Mouse (Mus musculus) heart, embryonic 16.5 days (tissue): ENCODE measurements around the gene Rcl1. TPM values are rescaled to one million over a fixed set of nuclear protein-coding genes. Genes with fewer than 3 reads are reported as not detected.
A peak's percentile ranks its signal among the peaks of the same experiment; 100 is the strongest.

Experiments
- ATAC-seq: fragments of 200-750 bp; cut with Nextera tagmentation; replicated peaks from 2 replicates; pipeline ENCODE4 v1.8.0; 2017; ENCODE audit warnings: moderate number of reproducible peaks; ENCODE audit not compliant: insufficient read depth, low FRiP score; ENCODE audit errors: extremely low read depth
- H3K27ac ChIP-seq: fragments of 300-500 bp; sonication (generic); 2 replicates; pipeline ENCODE4 v1.5.1; 2014; ENCODE audit warnings: mild to moderate bottlenecking, low read length, control low read depth, moderate library complexity
- H3K27me3 ChIP-seq: fragments of 300-500 bp; sonication (generic); 2 replicates; pipeline ENCODE4 v1.6.1; 2014; ENCODE audit warnings: low read length, mixed read lengths; ENCODE audit not compliant: control insufficient read depth, insufficient read depth
- H3K36me3 ChIP-seq: fragments of 300-500 bp; sonication (generic); 2 replicates; pipeline ENCODE4 v1.6.1; 2014; ENCODE audit not compliant: control insufficient read depth, insufficient read depth
- H3K4me1 ChIP-seq: fragments of 300-500 bp; sonication (generic); 2 replicates; pipeline ENCODE4 v1.6.1; 2014; ENCODE audit warnings: low read length, mixed read lengths; ENCODE audit not compliant: control insufficient read depth, insufficient read depth
- H3K4me2 ChIP-seq: fragments of 300-500 bp; sonication (generic); 2 replicates; pipeline ENCODE4 v1.6.1; 2014; ENCODE audit warnings: low read depth, mild to moderate bottlenecking, control low read depth, low read length
- H3K4me3 ChIP-seq: fragments of 300-500 bp; sonication (generic); 2 replicates; pipeline ENCODE4 v1.5.1; 2014; ENCODE audit warnings: mild to moderate bottlenecking, control low read depth, low read length
- H3K9ac ChIP-seq: fragments of 300-500 bp; sonication (generic); 2 replicates; pipeline ENCODE4 v1.6.1; 2014; ENCODE audit warnings: low read length, control low read depth
- H3K9me3 ChIP-seq: fragments of 300-500 bp; sonication (generic); replicated peaks from 2 replicates; pipeline ENCODE4 v1.6.1; 2016; ENCODE audit warnings: low read length; ENCODE audit not compliant: control insufficient read depth
- WGBS: fragments of 180-500 bp; shearing (Covaris S2); extraction: QIAGEN DNeasy Blood & Tissue Kit; methylation state at CpG from one replicate; pipeline ENCODE4 v1.1.7; 2014; 5-methylcytosine and 5-hydroxymethylcytosine counted together
- microRNA counts: library from miRNA; unstranded; fragments of <30 nt; microRNA quantifications from one replicate; lab custom pipeline; 2016
- microRNA-seq: library from miRNA; unstranded; fragments of <30 nt; microRNA quantifications from one replicate; pipeline ENCODE4, GENCODE M21; 2017
- polyA plus RNA-seq: library from polyadenylated mRNA; unstranded; fragments of >200 nt; fragmentation: Nextera tagmentation; extraction: Ambion mirVana; gene quantifications from 2 replicates; pipeline ENCODE4 v1.2.1, GENCODE M21; 2015

Gene Rcl1
- polyA plus RNA-seq, 1 experiment from 2014 or later: 25.4 TPM

DNA sequence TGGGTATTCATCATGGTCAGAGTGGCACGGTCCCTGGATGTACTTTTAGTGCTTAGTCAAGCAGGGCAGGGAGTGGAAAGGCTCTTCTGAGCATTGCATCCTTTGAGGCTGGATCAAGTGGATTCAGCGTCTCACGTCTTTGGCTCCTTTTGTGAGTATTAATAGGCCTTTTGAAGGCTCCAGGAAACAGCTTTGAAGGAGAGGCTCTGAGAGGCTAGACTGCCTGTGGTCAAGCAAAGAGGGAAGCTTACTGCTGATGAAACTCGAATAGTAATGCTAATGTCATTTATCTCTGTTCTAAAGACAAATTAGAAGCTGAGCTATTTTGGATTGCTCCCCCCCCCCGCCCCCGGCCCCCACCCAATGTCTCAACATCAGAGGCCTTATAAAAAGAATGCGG is 83.9 kb downstream of the Rcl1 start:
- Histone ChIP-seq H3K9ac (no peak overlapping the region), H3K36me3 (no peaks in the 10 kb centered on the region), H3K4me2 (no peak overlapping the region), H3K4me3 (no peak overlapping the region), H3K27me3 (no peaks in the 10 kb centered on the region), H3K4me1 (no peaks in the 10 kb centered on the region), H3K27ac (no peak overlapping the region), H3K9me3 (no peaks in the 10 kb centered on the region)
- 57% methylated on average over 7 of the region's 7 CpGs for WGBS
- ATAC-seq: no peak

GRCm38 (mm10) chr19:29185552-29186232 is 84.5 kb downstream of the Rcl1 start:
- Histone ChIP-seq H3K4me2 (no peak overlapping the region), H3K27ac (no peak overlapping the region), H3K27me3 (no peaks in the 10 kb centered on the region), H3K4me3 (no peak overlapping the region), H3K9me3 (no peaks in the 10 kb centered on the region), H3K36me3 (no peaks in the 10 kb centered on the region), H3K9ac (no peak overlapping the region), H3K4me1 (no peaks in the 10 kb centered on the region)
- WGBS: 58% methylated on average over 9 of the region's 9 CpGs
- ATAC-seq: no peak

DNA sequence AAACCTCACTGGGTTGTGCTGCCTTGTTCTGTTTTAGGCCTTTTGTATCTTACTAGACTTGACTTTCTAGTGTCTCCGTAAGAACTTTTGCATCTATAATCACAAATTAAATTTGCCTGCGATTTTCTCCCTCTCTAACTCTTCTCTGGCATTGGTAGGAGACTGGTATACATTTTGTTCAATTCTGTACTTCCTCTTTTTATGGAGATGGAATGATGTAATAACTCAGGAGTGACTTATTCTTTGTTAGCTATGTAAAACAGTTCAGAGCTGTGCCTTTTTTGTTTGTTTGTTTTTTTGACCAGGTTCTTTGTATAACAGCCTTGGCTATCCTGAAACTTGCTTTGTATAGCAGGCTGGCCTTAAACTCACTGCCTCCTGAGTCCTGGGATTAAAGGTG is 87.7 kb downstream of the Rcl1 start:
- H3K27me3 ChIP-seq: no peaks in the 10 kb centered on the region
- WGBS: 81% methylated on average over 2 of the region's 2 CpGs
- no peak overlapping the region for H3K9ac ChIP-seq
- no peak for ATAC-seq
- H3K4me3 ChIP-seq: no peak overlapping the region
- no peaks in the 10 kb centered on the region for H3K9me3 ChIP-seq
- no peak overlapping the region for H3K27ac ChIP-seq
- H3K4me1 ChIP-seq: no peaks in the 10 kb centered on the region
- no peak overlapping the region for H3K4me2 ChIP-seq
- no peaks in the 10 kb centered on the region for H3K36me3 ChIP-seq

MicroRNAs encoded within 50 kb of the gene (microRNA counts, 519-probe panel; counts per million panel counts)
- 2,493 counts per million, percentile 59 among the panel's probes with 10 or more counts for microRNA mmu-miR-101b (lab: Ali Mortazavi, UCI)

Small RNAs within 50 kb of the gene (microRNA-seq; reads per million reads assigned to microRNA genes)
- 1,489 reads per million, percentile 81 among the genes with 10 or more reads in this experiment for gene Mir101b

Other genes starting within 250 kb of the Rcl1 start
- gene Plpp6, start 137.4 kb upstream of the Rcl1 start, polyA plus RNA-seq: 7.9 and 8.8 TPM in 2 replicates
- 11.0 and 11.2 TPM in 2 replicates for gene 4430402I18Rik, start 133.6 kb upstream of the Rcl1 start, polyA plus RNA-seq
- 54.7 and 55.7 TPM in 2 replicates for gene Cdc37l1, start 111.0 kb upstream of the Rcl1 start, polyA plus RNA-seq
- gene Ak3, start 53.4 kb upstream of the Rcl1 start, polyA plus RNA-seq: 98.6 and 99.3 TPM in 2 replicates
- gene Jak2, start 150.5 kb downstream of the Rcl1 start, polyA plus RNA-seq: 5.5 and 6.4 TPM in 2 replicates
- gene Insl6, start 224.0 kb downstream of the Rcl1 start, polyA plus RNA-seq: 4.0 and 4.7 TPM in 2 replicates
- not detected in 2 replicates for gene Rln1, start 233.3 kb downstream of the Rcl1 start, polyA plus RNA-seq